Mouse (Mus musculus): Measurements from ENCODE around the gene Supt6. TPM values are rescaled to one million over a fixed set of nuclear protein-coding genes. Genes with fewer than 3 reads are reported as not detected.
A peak's percentile ranks its signal among the peaks of the same experiment; 100 is the strongest.
"Not testable (repeated sequence)": the region's sequence is repeated elsewhere in the genome, so short reads cannot be mapped to it uniquely, and the experiment has no call there.

Supt6 gene
- 16.6 and 17.0 TPM in 2 replicates for polyA plus RNA-seq (2015; fragmentation: Nextera tagmentation; extraction: Ambion mirVana)

GRCm38 (mm10) chr11:78245627-78246317 is at the start of gene Supt6, which contains the start of gene Sdf2:
TSS of gene Supt6 (minus strand) at chr11:78245987.
TSS of gene Sdf2 (plus strand) at chr11:78245746.
- Histone ChIP-seq H3K27me3 (replicated peaks) (no peaks in the 10 kb centered on the region), H3K4me1 (peaks cover 41% of the 10 kb centered on the region), H3K4me2 (peak within 1 kb of the TSS; percentile 91), H3K4me3 (peak within 1 kb of the TSS; percentile 99), H3K9ac (peak within 1 kb of the TSS; percentile 99), H3K27ac (replicated peaks) (peak within 1 kb of the TSS; percentile 95), H3K9me3 (no peaks in the 10 kb centered on the region), H3K36me3 (peaks cover 12% of the 10 kb centered on the region)
- ATAC-seq (ENCODE audit: extremely low read depth, insufficient number of reproducible peaks, low FRiP score, low TSS enrichment), result peak; percentile 84
- WGBS, result under 1% methylated on average over 50 of the region's 50 CpGs

GRCm38 (mm10) chr11:78294585-78294984 is 48.8 kb upstream of the Supt6 start:
- Histone ChIP-seq H3K36me3 (peaks cover 39% of the 10 kb centered on the region), H3K9ac (no peak overlapping the region), H3K27ac (replicated peaks) (no peak overlapping the region), H3K4me2 (no peak overlapping the region), H3K4me1 (no peaks in the 10 kb centered on the region), H3K9me3 (no peaks in the 10 kb centered on the region), H3K4me3 (no peak overlapping the region), H3K27me3 (replicated peaks) (no peaks in the 10 kb centered on the region)
- no peak for ATAC-seq (ENCODE audit: extremely low read depth, insufficient number of reproducible peaks, low FRiP score, low TSS enrichment)
- 89% methylated on average over 6 of the region's 6 CpGs for WGBS

GRCm38 (mm10) chr11:78290654-78291053 is 44.9 kb upstream of the Supt6 start, which contains the start of gene BC030499:
TSS of gene BC030499 (plus strand) at chr11:78290841.
- no peak within 1 kb of the TSS for H3K27ac ChIP-seq (replicated peaks)
- no peaks in the 10 kb centered on the region for H3K4me1 ChIP-seq
- H3K27me3 ChIP-seq (replicated peaks), result no peaks in the 10 kb centered on the region
- no peak within 1 kb of the TSS for H3K4me3 ChIP-seq
- H3K9ac ChIP-seq, result no peak within 1 kb of the TSS
- no peak within 1 kb of the TSS for H3K4me2 ChIP-seq
- WGBS, result 86% methylated on average over 4 of the region's 4 CpGs
- H3K9me3 ChIP-seq, result no peaks in the 10 kb centered on the region
- peaks cover 77% of the 10 kb centered on the region for H3K36me3 ChIP-seq
- no peak for ATAC-seq (ENCODE audit: extremely low read depth, insufficient number of reproducible peaks, low FRiP score, low TSS enrichment)

GRCm38 (mm10) chr11:78289146-78289763 is 43.5 kb upstream of the Supt6 start:
- H3K27ac ChIP-seq (replicated peaks), result no peak overlapping the region
- H3K4me2 ChIP-seq, result no peak overlapping the region
- H3K27me3 ChIP-seq (replicated peaks), result no peaks in the 10 kb centered on the region
- H3K9ac ChIP-seq, result no peak overlapping the region
- peaks cover 89% of the 10 kb centered on the region for H3K36me3 ChIP-seq
- no peaks in the 10 kb centered on the region for H3K9me3 ChIP-seq
- no peak for ATAC-seq (ENCODE audit: extremely low read depth, insufficient number of reproducible peaks, low FRiP score, low TSS enrichment)
- no peaks in the 10 kb centered on the region for H3K4me1 ChIP-seq
- H3K4me3 ChIP-seq, result no peak overlapping the region
- WGBS, result 87% methylated on average over 7 of the region's 7 CpGs

- H3K4me1 ChIP-seq, result no peaks in the 10 kb centered on the region
- ATAC-seq (ENCODE audit: extremely low read depth, insufficient number of reproducible peaks, low FRiP score, low TSS enrichment), result no peak
- H3K36me3 ChIP-seq, result peaks cover 100% of the 10 kb centered on the region
- H3K4me2 ChIP-seq, result no peak overlapping the region
- no peaks in the 10 kb centered on the region for H3K9me3 ChIP-seq
- H3K27ac ChIP-seq (replicated peaks), result no peak overlapping the region
- no peaks in the 10 kb centered on the region for H3K27me3 ChIP-seq (replicated peaks)
- H3K9ac ChIP-seq, result no peak overlapping the region
- H3K4me3 ChIP-seq, result no peak overlapping the region
- 89% methylated on average over 4 of the region's 4 CpGs for WGBS
Observed at GRCm38 (mm10) chr11:78279586-78279985, 33.8 kb upstream of the Supt6 start.

GRCm38 (mm10) chr11:78278853-78279252 is 33.1 kb upstream of the Supt6 start:
- no peaks in the 10 kb centered on the region for H3K9me3 ChIP-seq

GRCm38 (mm10) chr11:78276169-78276568 is 30.4 kb upstream of the Supt6 start:
- WGBS, result 97% methylated on average over 4 of the region's 4 CpGs
- not testable (repeated sequence) for H3K27ac ChIP-seq (replicated peaks); H3K9me3 ChIP-seq; H3K4me3 ChIP-seq; H3K4me2 ChIP-seq; ATAC-seq (ENCODE audit: extremely low read depth, insufficient number of reproducible peaks, low FRiP score, low TSS enrichment); H3K27me3 ChIP-seq (replicated peaks); H3K9ac ChIP-seq; H3K4me1 ChIP-seq
- peaks cover 100% of the 10 kb centered on the region for H3K36me3 ChIP-seq

More at GRCm38 (mm10) chr11:78278853-78279252, 33.1 kb upstream of the Supt6 start:
- no peaks in the 10 kb centered on the region for H3K4me1 ChIP-seq
- no peak overlapping the region for H3K4me3 ChIP-seq
- no peaks in the 10 kb centered on the region for H3K27me3 ChIP-seq (replicated peaks)
- WGBS, result 76% methylated on average over 7 of the region's 7 CpGs
- H3K4me2 ChIP-seq, result no peak overlapping the region
- H3K36me3 ChIP-seq, result peaks cover 100% of the 10 kb centered on the region
- H3K9ac ChIP-seq, result no peak overlapping the region
- ATAC-seq (ENCODE audit: extremely low read depth, insufficient number of reproducible peaks, low FRiP score, low TSS enrichment), result no peak
- H3K27ac ChIP-seq (replicated peaks), result no peak overlapping the region

- Histone ChIP-seq H3K4me3 (no peak overlapping the region), H3K36me3 (peaks cover 99% of the 10 kb centered on the region), H3K9ac (no peak overlapping the region), H3K4me1 (no peaks in the 10 kb centered on the region), H3K27me3 (replicated peaks) (no peaks in the 10 kb centered on the region), H3K27ac (replicated peaks) (no peak overlapping the region), H3K4me2 (no peak overlapping the region), H3K9me3 (no peaks in the 10 kb centered on the region)
- ATAC-seq (ENCODE audit: extremely low read depth, insufficient number of reproducible peaks, low FRiP score, low TSS enrichment), result no peak
- WGBS, result 94% methylated on average over 1 of the region's 1 CpGs
Observed at GRCm38 (mm10) chr11:78275596-78275995, 29.8 kb upstream of the Supt6 start.

GRCm38 (mm10) chr11:78271986-78272385 is 26.2 kb upstream of the Supt6 start:
- ATAC-seq (ENCODE audit: extremely low read depth, insufficient number of reproducible peaks, low FRiP score, low TSS enrichment), result no peak
- H3K27ac ChIP-seq (replicated peaks), result no peak overlapping the region
- 84% methylated on average over 13 of the region's 13 CpGs for WGBS

GRCm38 (mm10) chr11:78265571-78265970 is 19.8 kb upstream of the Supt6 start:
- Histone ChIP-seq H3K36me3 (peaks cover 74% of the 10 kb centered on the region), H3K9ac (no peak overlapping the region), H3K27me3 (replicated peaks) (peaks cover 3% of the 10 kb centered on the region; the same call in 1 of the 2 replicates)

More at GRCm38 (mm10) chr11:78271986-78272385, 26.2 kb upstream of the Supt6 start:
- H3K9me3 ChIP-seq, result no peaks in the 10 kb centered on the region
- no peak overlapping the region for H3K9ac ChIP-seq
- peaks cover 97% of the 10 kb centered on the region for H3K36me3 ChIP-seq
- no peak overlapping the region for H3K4me3 ChIP-seq
- H3K27me3 ChIP-seq (replicated peaks), result no peaks in the 10 kb centered on the region
- H3K4me2 ChIP-seq, result no peak overlapping the region
- no peaks in the 10 kb centered on the region for H3K4me1 ChIP-seq

GRCm38 (mm10) chr11:78262550-78262949 is 16.8 kb upstream of the Supt6 start:
- H3K4me2 ChIP-seq, result peak overlapping the region; percentile 82
- H3K4me3 ChIP-seq, result peak overlapping the region; percentile 93
- peak overlapping the region; percentile 93 for H3K9ac ChIP-seq
- no peaks in the 10 kb centered on the region for H3K9me3 ChIP-seq
- no peak for ATAC-seq (ENCODE audit: extremely low read depth, insufficient number of reproducible peaks, low FRiP score, low TSS enrichment)
- peaks cover 15% of the 10 kb centered on the region for H3K4me1 ChIP-seq
- WGBS, result 2% methylated on average over 8 of the region's 8 CpGs
- H3K27me3 ChIP-seq (replicated peaks), result peaks cover 15% of the 10 kb centered on the region
- peaks cover 45% of the 10 kb centered on the region for H3K36me3 ChIP-seq
- peak overlapping the region; percentile 87; the same call in 1 of the 2 replicates for H3K27ac ChIP-seq (replicated peaks)

More at GRCm38 (mm10) chr11:78265571-78265970, 19.8 kb upstream of the Supt6 start:
- Histone ChIP-seq H3K4me3 (no peak overlapping the region), H3K4me2 (no peak overlapping the region), H3K27ac (replicated peaks) (no peak overlapping the region), H3K4me1 (peaks cover 15% of the 10 kb centered on the region), H3K9me3 (no peaks in the 10 kb centered on the region)
- no peak for ATAC-seq (ENCODE audit: extremely low read depth, insufficient number of reproducible peaks, low FRiP score, low TSS enrichment)
- WGBS, result 87% methylated on average over 6 of the region's 6 CpGs

Measured in heart, embryonic 13.5 days (tissue).